Mouse (Mus musculus) ES-E14 (cell line): ENCODE data around the gene Iqgap2.

Experiments
- CHD2 ChIP-seq: IDR thresholded peaks from 2 replicates; pipeline ENCODE4 v1.6.1; 2014; ENCODE audit warnings: mild to moderate bottlenecking, low read depth, low read length, inconsistent platforms
- MAFK ChIP-seq: IDR thresholded peaks from 2 replicates; pipeline ENCODE4 v1.6.1; 2014; ENCODE audit warnings: mild to moderate bottlenecking, low read depth, low read length, inconsistent platforms; ENCODE audit not compliant: insufficient read depth
- ZC3H11A ChIP-seq: IDR thresholded peaks from 2 replicates; pipeline ENCODE4 v1.6.1; 2012; ENCODE audit warnings: low read depth, mild to moderate bottlenecking, inconsistent platforms, low read length, borderline replicate concordance
- ZNF384 ChIP-seq: IDR thresholded peaks from 2 replicates; pipeline ENCODE4 v1.6.1; 2012; ENCODE audit warnings: low read depth, low read length, inconsistent platforms

- TF ChIP-seq MAFK: no peak
- TF ChIP-seq ZC3H11A: no peak
- TF ChIP-seq CHD2: no peak
- TF ChIP-seq ZNF384: no peak
These were observed 270.2 kb downstream of the Iqgap2 start for GRCm38 (mm10) chr13:95621563-95621962.
